In genomic region chr11:31789967-31790366, GRCm38 (mm10) we compare ENCODE assay signal across 23 mouse cellular contexts.
DNase-seq lines count a peak whose midpoint lies in the region; ATAC-seq and TF ChIP-seq lines count a peak whose summit lies in the region.
"Had no signal": no experiment of that assay in that cellular context is flagged by ENCODE, and none has a peak within 500 bp of the region (broad histone marks: within the 10 kb centered on the region; RNA-seq: fewer than 3 reads in every experiment).

No protein-coding gene starts in this region.

- in situ Hi-C loops in ES-E14 (cut with MboI; ENCODE audit: low sequenced_read_pairs in 2 of 2, unreplicated experiment in 2 of 2): no loop called here

- H3K4me1 ChIP-seq in ES-E14 (ENCODE audit: control insufficient read depth in 2 of 2, insufficient read depth in 2 of 2, low read length in 2 of 2, poor library complexity in 1 of 2): 0 out of 4 replicates have a peak, but pooled peaks cover 0 to 2% of the 10 kb centered on the region in 2 experiments
- H3K4me1 ChIP-seq: embryonic facial prominence, embryonic 15.5 days; forebrain, embryonic 10.5 days; hindbrain, embryonic 12.5 days had no signal

- H3K27ac ChIP-seq in ES-E14 (ENCODE audit: insufficient read depth, low read depth, low read length, poor library complexity, severe bottlenecking): no peak overlapping the region
- peak overlapping the region; percentile 22 for H3K27ac ChIP-seq in macrophage
- H3K27ac ChIP-seq: embryonic facial prominence, embryonic 15.5 days; forebrain, embryonic 10.5 days; gastrocnemius, adult 2 months; heart, embryonic 13.5 days; hindbrain, embryonic 12.5 days had no signal

- H3K9me3 ChIP-seq in ES-E14 (ENCODE audit: control insufficient read depth, insufficient read depth, low read depth, low read length): no peaks in the 10 kb centered on the region
- H3K9me3 ChIP-seq: embryonic facial prominence, embryonic 15.5 days; forebrain, embryonic 10.5 days; hindbrain, embryonic 12.5 days had no signal

- DNase-seq in cerebellum, postnatal 4 days (ENCODE audit: low spot score in 2 of 2): no peak
- no peak for DNase-seq in ES-E14 (ENCODE audit: low read depth, low spot score)
- DNase-seq in cerebellum, adult 8-10 months: peak; percentile 47
- DNase-seq in kidney, postnatal 10 days: no peak
- no peak for DNase-seq in gastrocnemius, postnatal 25 days
- DNase-seq: adrenal gland, postnatal 10 days; B cell, adult 2 months; embryo, embryonic 11 days; gastrocnemius, adult 2 months; gastrocnemius, postnatal 36 days; heart, adult 11 months; heart, postnatal 4 days; kidney, adult 2 months had no signal

- no peaks in the 10 kb centered on the region for H3K79me2 ChIP-seq in macrophage (ENCODE audit: inconsistent target)

- no peak overlapping the region for H3K4me3 ChIP-seq in ES-E14 (ENCODE audit: insufficient read depth in 1 of 2, low read depth in 1 of 2, low read length in 2 of 2, poor library complexity in 1 of 2, severe bottlenecking in 1 of 2)
- no peak overlapping the region for H3K4me3 ChIP-seq in macrophage (ENCODE audit: inconsistent target)
- H3K4me3 ChIP-seq: embryonic facial prominence, embryonic 15.5 days; erythroblast, embryonic 14.5 days; forebrain, embryonic 10.5 days; gastrocnemius, adult 2 months; heart, embryonic 13.5 days; hindbrain, embryonic 12.5 days had no signal

- 79% methylated on average over 3 of the region's 3 CpGs for WGBS in macrophage (ENCODE audit: missing documents)

- H3K36me3 ChIP-seq in ES-E14 (ENCODE audit: control insufficient read depth, insufficient read depth, low read length, poor library complexity, severe bottlenecking) (no peaks in the 10 kb centered on the region), macrophage (ENCODE audit: inconsistent target) (no peaks in the 10 kb centered on the region)
- H3K36me3 ChIP-seq: embryonic facial prominence, embryonic 15.5 days; forebrain, embryonic 10.5 days; heart, embryonic 13.5 days; hindbrain, embryonic 12.5 days had no signal

- H3K9ac ChIP-seq in ES-E14 (ENCODE audit: insufficient read depth, low read depth, low read length, poor library complexity, severe bottlenecking): no peak overlapping the region
- H3K9ac ChIP-seq: embryonic facial prominence, embryonic 15.5 days; heart, embryonic 13.5 days; hindbrain, embryonic 12.5 days had no signal

- peak; percentile 50; the same call in 1 of the 2 replicates for ATAC-seq in cerebellum, adult (ENCODE audit: insufficient number of reproducible peaks, low FRiP score, low TSS enrichment)
- ATAC-seq: CD4-positive, CD25-positive, alpha-beta regulatory T cell, adult 4 months; forebrain, embryonic 14.5 days; intestine, embryonic 16.5 days had no signal

TF ChIP-seq in ES-E14, 5 proteins besides CTCF, POLR2A, EP300 and RAD21:
- TF ChIP-seq ZC3H11A (IDR thresholded peaks at IDR 0.05; ENCODE audit: borderline replicate concordance, low read depth, low read length): no peak
- TF ChIP-seq CHD2 (IDR thresholded peaks at IDR 0.05; ENCODE audit: low read depth, low read length): no peak
- no peak for TF ChIP-seq HCFC1 (IDR thresholded peaks at IDR 0.05; ENCODE audit: borderline replicate concordance, insufficient read depth, low read length)
- no peak for TF ChIP-seq ZNF384 (IDR thresholded peaks at IDR 0.05; ENCODE audit: low read depth, low read length)
- 0 out of 2 replicates have a peak, but pooled peaks have one; percentile 22 for TF ChIP-seq MAFK (IDR thresholded peaks at IDR 0.05; ENCODE audit: insufficient read depth, low read depth, low read length)
